Mouse (Mus musculus) CD4-positive, CD25-positive, alpha-beta regulatory T cell, adult 2 months (primary cell): ENCODE measurements at regions not wholly inside any gene's neighbourhood (a gene's known extent, or its start where the extent isn't known, plus 50 kb on each side); places are given as distances from the start of the nearest gene placed in this dataset.

ENCODE experiments used
- DNase-seq: peaks from one replicate; pipeline ENCODE4 v3.0.0-alpha.2; 2012; ENCODE audit warnings: low read depth, low spot score

- DNase-seq: no peak
Observed at GRCm38 (mm10) chr16:65916831-65917230, 101.8 kb downstream of the Vgll3 start.

- DNase-seq: no peak
Observed at GRCm38 (mm10) chr16:65925986-65926385, 110.9 kb downstream of the Vgll3 start.

- DNase-seq: no peak
Observed at GRCm38 (mm10) chr16:65963829-65964228, 148.8 kb downstream of the Vgll3 start.

GRCm38 (mm10) chr16:65964260-65964659 lies 149.2 kb downstream of the Vgll3 start:
- DNase-seq: no peak

- no peak for DNase-seq
Observed at GRCm38 (mm10) chr16:65977075-65977474, 162.0 kb downstream of the Vgll3 start.

- no peak for DNase-seq
Observed at GRCm38 (mm10) chr16:65987186-65987585, 172.1 kb downstream of the Vgll3 start.

- no peak for DNase-seq
Observed at GRCm38 (mm10) chr16:65999343-65999742, 184.3 kb downstream of the Vgll3 start.

- no peak for DNase-seq
Observed at GRCm38 (mm10) chr16:66000728-66001273, 185.7 kb downstream of the Vgll3 start.

- DNase-seq: no peak
Observed at GRCm38 (mm10) chr16:66004689-66005088, 189.6 kb downstream of the Vgll3 start.

GRCm38 (mm10) chr16:66005954-66006580 lies 191.0 kb downstream of the Vgll3 start:
- peak; percentile 20 for DNase-seq

- DNase-seq: peak; percentile 1
Observed at GRCm38 (mm10) chr16:66013608-66014007, 198.6 kb downstream of the Vgll3 start.

GRCm38 (mm10) chr16:66014861-66015602 lies 200.0 kb downstream of the Vgll3 start:
- DNase-seq: no peak

- DNase-seq: no peak
Observed at GRCm38 (mm10) chr16:66017040-66017439, 202.0 kb downstream of the Vgll3 start.

- no peak for DNase-seq
Observed at GRCm38 (mm10) chr16:66023397-66023796, 208.3 kb downstream of the Vgll3 start.
